Mouse (Mus musculus) forebrain, embryonic 14.5 days (tissue): ENCODE measurements at regions not wholly inside any gene's neighbourhood (a gene's known extent, or its start where the extent isn't known, plus 50 kb on each side); places are given as distances from the start of the nearest gene placed in this dataset.
A peak's percentile ranks its signal among the peaks of the same experiment; 100 is the strongest.

Source experiments
- ATAC-seq: fragments of 200-750 bp; cut with Nextera tagmentation; 2 replicates; pipeline ENCODE4 v1.8.0; 2017; ENCODE audit warnings: mild to moderate bottlenecking, moderate library complexity
- DNase-seq: peaks from one replicate; pipeline ENCODE4 v3.0.0-alpha.2; 2015; ENCODE audit warnings: low spot score
- H3K27ac ChIP-seq: fragments of 300-500 bp; sonication (generic); 2 replicates; pipeline ENCODE4 v1.5.1; 2014; ENCODE audit warnings: low read depth, mild to moderate bottlenecking, control low read depth, low read length, moderate library complexity
- H3K27me3 ChIP-seq: fragments of 300-500 bp; sonication (generic); replicated peaks from 2 replicates; pipeline ENCODE4 v1.6.1; 2014; ENCODE audit warnings: low read length, control low read depth, mixed read lengths; ENCODE audit not compliant: control insufficient read depth, insufficient read depth
- H3K36me3 ChIP-seq: fragments of 300-500 bp; sonication (generic); 2 replicates; pipeline ENCODE4 v1.6.1; 2014; ENCODE audit warnings: low read length, control low read depth; ENCODE audit not compliant: control insufficient read depth, insufficient read depth
- H3K4me1 ChIP-seq: fragments of 300-500 bp; sonication (generic); 2 replicates; pipeline ENCODE4 v1.6.1; 2014; ENCODE audit warnings: antibody characterized with exemption, low read length, control low read depth; ENCODE audit not compliant: control insufficient read depth, insufficient read depth
- H3K4me2 ChIP-seq: fragments of 300-500 bp; sonication (generic); 2 replicates; pipeline ENCODE4 v1.6.1; 2014; ENCODE audit warnings: mild to moderate bottlenecking, control low read depth, low read length
- H3K4me3 ChIP-seq: fragments of 300-500 bp; sonication (generic); 2 replicates; pipeline ENCODE4 v1.5.1; 2014; ENCODE audit warnings: low read depth, low read length, control low read depth
- H3K9ac ChIP-seq: fragments of 300-500 bp; sonication (generic); 2 replicates; pipeline ENCODE4 v1.6.1; 2014; ENCODE audit warnings: mild to moderate bottlenecking, low read length, control low read depth, moderate library complexity
- H3K9me3 ChIP-seq: fragments of 300-500 bp; sonication (generic); replicated peaks from 2 replicates; pipeline ENCODE4 v1.6.1; 2016; ENCODE audit warnings: low read length, control low read depth, mixed read lengths; ENCODE audit not compliant: control insufficient read depth
- WGBS: fragments of 180-500 bp; shearing (Covaris S2); extraction: QIAGEN DNeasy Blood & Tissue Kit; methylation state at CpG from one replicate; pipeline ENCODE4 v1.1.7; 2014; 5-methylcytosine and 5-hydroxymethylcytosine counted together

DNA sequence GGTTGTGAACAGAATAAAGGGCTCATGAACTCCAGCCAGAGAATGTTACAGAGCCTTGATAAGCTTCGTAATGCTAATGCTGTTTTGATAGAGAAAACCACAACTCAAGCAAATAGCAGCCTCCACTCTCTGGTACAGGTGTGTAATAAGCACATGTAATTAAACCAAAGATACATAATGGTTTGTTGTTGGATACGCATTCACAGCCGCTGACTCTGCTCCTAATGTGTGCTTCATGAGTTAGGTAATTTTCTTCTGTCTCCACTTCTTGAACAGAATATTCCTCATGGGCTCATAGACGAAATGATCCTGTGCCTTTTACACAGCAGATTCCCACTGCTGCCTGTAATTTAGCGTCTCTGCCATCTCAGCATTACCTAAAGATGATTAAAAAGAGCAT, 186.8 kb upstream of the Sp4 start:
- Histone ChIP-seq H3K4me2 (no peak overlapping the region), H3K4me1 (no peaks in the 10 kb centered on the region), H3K27me3 (no peaks in the 10 kb centered on the region), H3K9ac (no peak overlapping the region), H3K36me3 (no peaks in the 10 kb centered on the region), H3K9me3 (no peaks in the 10 kb centered on the region), H3K27ac (no peak overlapping the region), H3K4me3 (no peak overlapping the region)
- DNase-seq (no peak), ATAC-seq (no peak)
- WGBS, result 57% methylated on average over 5 of the region's 5 CpGs

DNA sequence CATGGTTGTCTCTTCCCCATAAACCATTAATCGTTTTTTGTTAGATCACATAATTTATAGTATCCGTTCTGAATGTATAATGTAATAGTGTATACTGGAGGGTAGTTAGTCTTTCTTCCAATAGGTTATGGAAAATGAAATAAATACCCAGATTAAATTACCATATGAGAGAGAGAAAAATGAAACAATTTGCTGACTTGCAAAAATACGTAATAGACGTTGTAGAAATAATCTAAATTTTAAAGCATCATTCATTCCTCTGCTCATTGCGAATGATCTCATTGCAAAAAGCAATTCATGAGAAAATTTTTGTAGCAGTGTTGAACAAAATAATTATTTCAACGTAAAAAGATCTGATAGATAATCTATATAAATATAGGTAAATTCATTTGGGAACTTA, 185.2 kb upstream of the Sp4 start:
- Histone ChIP-seq H3K4me1 (no peaks in the 10 kb centered on the region), H3K9me3 (no peaks in the 10 kb centered on the region), H3K4me2 (no peak overlapping the region), H3K27ac (no peak overlapping the region), H3K9ac (no peak overlapping the region), H3K36me3 (no peaks in the 10 kb centered on the region), H3K27me3 (no peaks in the 10 kb centered on the region), H3K4me3 (no peak overlapping the region)
- WGBS, result 93% methylated on average over 6 of the region's 6 CpGs
- ATAC-seq, result no peak
- no peak for DNase-seq

DNA sequence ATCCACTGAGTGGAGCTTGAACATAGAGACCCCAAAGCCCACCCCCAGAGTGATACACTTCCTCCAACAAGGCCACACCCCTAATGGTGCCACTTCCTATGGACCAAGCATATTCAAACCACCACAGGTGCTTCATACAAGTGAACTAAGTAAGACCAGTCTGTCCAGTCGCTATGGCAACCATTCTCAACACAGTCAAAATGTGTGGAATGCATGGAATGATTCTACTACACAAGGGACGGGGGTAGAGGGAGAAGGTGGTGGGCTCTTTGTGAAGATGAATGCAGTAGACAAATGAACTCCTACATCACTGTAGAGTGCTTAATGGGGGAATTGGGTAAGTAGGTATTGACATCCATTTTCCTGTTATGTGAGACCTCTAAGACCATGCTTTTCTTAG, 180.1 kb upstream of the Sp4 start:
- Histone ChIP-seq H3K27ac (no peak overlapping the region), H3K4me1 (no peaks in the 10 kb centered on the region), H3K4me2 (no peak overlapping the region), H3K27me3 (no peaks in the 10 kb centered on the region), H3K9ac (no peak overlapping the region), H3K9me3 (no peaks in the 10 kb centered on the region), H3K4me3 (no peak overlapping the region), H3K36me3 (no peaks in the 10 kb centered on the region)
- 56% methylated on average over 2 of the region's 2 CpGs for whole genome bisulfite sequencing
- ATAC-seq, result no peak
- DNase-seq, result no peak

DNA sequence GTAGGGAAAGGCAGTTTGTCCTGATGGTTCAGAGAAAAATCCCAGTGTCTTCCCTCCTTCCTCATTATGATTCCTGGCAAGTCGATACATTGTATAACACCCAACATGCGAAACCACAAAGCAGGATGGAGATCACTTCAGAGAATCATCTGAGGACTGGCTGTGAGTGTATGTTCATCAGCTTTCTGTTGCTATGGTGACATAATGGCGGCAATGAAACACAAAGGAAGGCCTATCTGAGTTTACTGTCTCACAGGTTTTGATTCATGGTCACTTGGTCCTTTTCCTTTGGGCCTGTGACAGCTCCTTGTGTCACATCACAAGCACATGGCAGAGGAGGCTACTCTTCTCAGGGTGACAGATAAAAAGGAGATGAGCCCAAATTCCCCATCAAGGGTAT, 173.5 kb upstream of the Sp4 start:
- ATAC-seq (no peak), DNase-seq (peak; percentile 47)
- Histone ChIP-seq H3K4me2 (no peak overlapping the region), H3K27ac (no peak overlapping the region), H3K9ac (no peak overlapping the region), H3K4me1 (no peaks in the 10 kb centered on the region), H3K27me3 (no peaks in the 10 kb centered on the region), H3K36me3 (no peaks in the 10 kb centered on the region), H3K9me3 (no peaks in the 10 kb centered on the region), H3K4me3 (no peak overlapping the region)
- 55% methylated on average over 3 of the region's 3 CpGs for WGBS

DNA sequence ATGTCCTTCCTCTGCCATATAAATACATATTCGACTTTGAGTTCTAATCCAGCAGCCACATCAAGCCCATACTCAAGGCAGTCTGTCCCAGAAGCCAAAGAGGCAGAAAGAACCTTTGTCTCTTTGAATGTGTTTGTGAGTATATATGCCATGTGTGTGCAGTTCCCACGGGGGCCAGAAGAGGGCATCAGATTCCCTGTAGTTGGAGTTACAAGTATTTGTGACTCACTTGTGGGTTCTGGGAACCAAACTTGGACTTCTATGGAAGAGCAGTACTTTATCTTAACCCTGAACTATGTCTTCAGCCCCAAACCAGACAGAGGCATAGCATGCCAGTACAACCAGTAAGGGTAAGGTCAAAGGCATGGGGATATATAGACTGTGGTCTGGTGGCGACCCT, 165.6 kb upstream of the Sp4 start:
- DNase-seq (no peak), ATAC-seq (no peak)
- Histone ChIP-seq H3K4me1 (no peaks in the 10 kb centered on the region), H3K4me2 (no peak overlapping the region), H3K36me3 (no peaks in the 10 kb centered on the region), H3K27me3 (0 out of 2 replicates have a peak, but pooled peaks cover 3% of the 10 kb centered on the region), H3K27ac (no peak overlapping the region), H3K9ac (no peak overlapping the region), H3K9me3 (no peaks in the 10 kb centered on the region), H3K4me3 (no peak overlapping the region)
- WGBS, result 88% methylated on average over 3 of the region's 3 CpGs

DNA sequence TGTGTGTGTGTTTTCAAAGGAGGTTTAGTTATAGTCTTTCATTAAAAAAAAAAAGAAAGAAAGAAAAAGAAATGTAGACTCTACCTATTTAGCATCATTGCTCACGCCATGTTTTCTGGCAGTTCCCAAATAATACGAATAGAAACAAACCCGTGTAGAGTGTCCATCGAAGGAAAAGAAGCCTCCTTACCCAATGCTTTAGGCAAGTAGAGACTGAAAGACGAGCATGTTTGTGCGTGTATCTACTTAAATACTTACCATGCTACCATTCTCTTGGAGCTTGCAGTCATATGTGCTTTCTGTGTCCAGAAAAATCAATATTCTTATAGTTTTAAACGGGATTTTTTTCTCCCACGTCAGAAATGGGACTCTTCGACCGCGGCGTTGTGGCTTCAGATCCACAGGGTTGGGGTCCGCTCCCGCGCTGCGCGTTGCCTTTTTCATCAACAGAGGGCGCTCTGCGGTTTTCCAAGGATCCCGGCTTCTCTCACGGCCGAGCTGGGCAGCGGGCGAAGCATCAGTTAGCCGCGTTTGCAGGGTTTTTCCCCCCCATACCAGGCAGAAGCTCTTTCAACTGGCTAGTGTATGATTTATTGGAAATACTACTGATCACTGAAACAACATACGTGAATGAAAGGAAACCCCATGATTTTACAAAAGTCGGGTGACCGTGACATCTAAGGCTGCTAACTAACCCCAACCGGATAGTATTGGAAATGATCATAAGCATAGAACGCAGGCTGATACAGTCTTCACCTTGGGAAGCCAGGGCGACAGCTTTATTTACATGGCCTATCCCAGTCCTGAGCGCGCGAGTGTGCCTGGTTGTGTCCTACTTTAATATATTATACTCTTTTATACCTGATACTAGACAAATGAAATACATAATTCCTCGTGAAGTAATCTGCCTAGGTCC, 156.5 kb upstream of the Sp4 start:
- ATAC-seq (peak; percentile 93), DNase-seq (peak; percentile 88)
- H3K4me3 ChIP-seq, result peak overlapping the region; percentile 7; the same call in 1 of the 2 replicates
- no peaks in the 10 kb centered on the region for H3K4me1 ChIP-seq
- H3K9me3 ChIP-seq, result no peaks in the 10 kb centered on the region
- peak overlapping the region; percentile 41 for H3K9ac ChIP-seq
- H3K27ac ChIP-seq, result no peak overlapping the region
- peak overlapping the region; percentile 36 for H3K4me2 ChIP-seq
- no peaks in the 10 kb centered on the region for H3K36me3 ChIP-seq
- 6% methylated on average over 36 of the region's 36 CpGs for WGBS
- 0 out of 2 replicates have a peak, but pooled peaks cover 9% of the 10 kb centered on the region for H3K27me3 ChIP-seq

DNA sequence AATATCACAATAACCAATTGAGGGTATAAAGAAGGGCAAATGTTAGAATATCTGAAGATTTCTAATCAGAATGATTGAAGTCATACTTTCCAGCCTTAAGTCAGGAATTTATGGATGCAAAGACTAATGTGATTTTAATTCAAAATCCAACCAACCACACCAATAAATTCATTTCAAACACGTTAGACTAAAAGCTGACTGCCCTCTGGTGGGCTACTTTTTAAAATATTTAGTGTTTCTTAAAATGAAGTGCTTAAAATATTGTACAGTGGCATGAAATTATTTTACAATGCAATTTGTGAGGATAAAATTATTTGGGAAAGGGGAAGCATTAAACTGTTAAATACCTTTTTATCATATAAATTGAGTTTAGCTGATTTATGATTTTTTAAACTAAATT, 154.4 kb upstream of the Sp4 start:
- Histone ChIP-seq H3K4me2 (no peak overlapping the region), H3K9me3 (no peaks in the 10 kb centered on the region), H3K4me3 (no peak overlapping the region), H3K36me3 (no peaks in the 10 kb centered on the region), H3K27ac (no peak overlapping the region), H3K9ac (no peak overlapping the region), H3K4me1 (no peaks in the 10 kb centered on the region), H3K27me3 (0 out of 2 replicates have a peak, but pooled peaks cover 6% of the 10 kb centered on the region)
- ATAC-seq (no peak), DNase-seq (peak; percentile 79)
- WGBS, result 36% methylated on average over 1 of the region's 1 CpGs

DNA sequence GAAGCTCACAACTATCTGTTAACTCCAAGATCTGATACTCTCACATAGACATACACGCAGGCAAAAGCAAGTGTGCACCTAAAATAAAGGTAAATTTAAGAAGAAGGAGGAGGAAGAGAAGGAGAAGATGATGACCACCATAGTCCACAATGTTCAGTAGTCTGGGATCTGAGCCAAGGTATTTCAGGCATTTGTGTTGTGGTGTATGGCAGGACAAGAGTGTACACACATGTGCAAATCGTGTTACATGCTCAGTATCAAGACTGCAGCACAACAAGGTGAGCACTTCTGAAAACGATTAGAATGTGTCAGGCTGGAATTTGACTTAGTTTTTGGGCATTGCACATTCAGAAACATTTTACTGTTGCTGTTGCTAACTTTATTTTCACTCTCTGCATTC, 138.4 kb upstream of the Sp4 start:
- no peak for ATAC-seq
- H3K27ac ChIP-seq, result no peak overlapping the region
- no peaks in the 10 kb centered on the region for H3K36me3 ChIP-seq
- 86% methylated on average over 3 of the region's 3 CpGs for WGBS
- no peaks in the 10 kb centered on the region for H3K9me3 ChIP-seq
- H3K9ac ChIP-seq, result no peak overlapping the region
- no peaks in the 10 kb centered on the region for H3K4me1 ChIP-seq
- no peak overlapping the region for H3K4me3 ChIP-seq
- H3K27me3 ChIP-seq, result no peaks in the 10 kb centered on the region
- no peak for DNase-seq
- H3K4me2 ChIP-seq, result no peak overlapping the region

DNA sequence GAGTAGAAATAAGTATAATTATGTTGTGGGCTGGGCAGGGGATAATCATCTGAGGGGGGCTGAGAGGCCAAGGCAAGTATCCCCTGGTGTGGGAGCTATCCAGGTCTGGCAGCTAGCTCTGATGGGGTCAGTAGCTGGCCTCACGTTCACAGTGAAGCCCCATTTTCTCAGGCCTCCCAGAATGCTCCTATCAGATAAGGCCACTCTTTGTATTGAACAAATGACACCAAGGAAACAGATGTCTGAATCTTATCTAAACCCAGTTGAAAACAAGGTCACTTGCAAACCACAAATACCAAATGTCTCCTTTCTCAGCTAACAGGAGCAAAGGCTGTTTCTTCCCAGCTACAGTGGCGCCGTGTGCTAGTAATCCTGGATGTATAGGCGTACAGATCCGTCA, 137.6 kb upstream of the Sp4 start:
- DNase-seq, result no peak
- Histone ChIP-seq H3K9ac (no peak overlapping the region), H3K9me3 (no peaks in the 10 kb centered on the region), H3K27ac (no peak overlapping the region), H3K4me3 (no peak overlapping the region), H3K4me2 (no peak overlapping the region), H3K36me3 (no peaks in the 10 kb centered on the region), H3K4me1 (no peaks in the 10 kb centered on the region), H3K27me3 (no peaks in the 10 kb centered on the region)
- ATAC-seq, result no peak
- WGBS, result 94% methylated on average over 5 of the region's 5 CpGs
